Mouse (Mus musculus): ENCODE data around the gene Srgap2.

DNA sequence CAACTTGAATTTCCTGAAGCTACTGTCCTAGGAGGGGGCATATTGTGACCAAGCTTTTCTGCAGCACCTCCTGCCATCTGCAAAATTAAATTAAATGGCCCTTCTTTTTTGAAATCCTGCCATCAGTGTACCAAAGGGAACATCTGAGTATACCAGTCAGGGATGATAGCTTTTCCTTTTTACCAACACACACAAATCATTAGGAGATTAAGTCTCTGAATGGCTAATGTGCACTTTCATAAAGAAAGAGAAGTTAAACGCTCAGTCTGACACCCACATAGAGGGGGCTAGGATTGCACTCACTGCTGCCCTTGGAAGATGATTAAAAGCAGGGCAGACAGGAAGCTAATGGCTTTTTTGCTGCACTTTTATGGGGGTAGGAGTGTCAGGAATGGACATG is 73.8 kb downstream of the Srgap2 start:
- TF ChIP-seq CTCF (IDR thresholded peaks at IDR 0.05; ENCODE audit: low read depth, low read length) (no peak), POLR2A (IDR thresholded peaks at IDR 0.05; ENCODE audit: borderline replicate concordance, low read depth, low read length) (no peak)

Data from bone marrow macrophage, adult 2 months (primary cell).